8 mouse cellular contexts compared by ENCODE assay signal in the genomic region with DNA sequence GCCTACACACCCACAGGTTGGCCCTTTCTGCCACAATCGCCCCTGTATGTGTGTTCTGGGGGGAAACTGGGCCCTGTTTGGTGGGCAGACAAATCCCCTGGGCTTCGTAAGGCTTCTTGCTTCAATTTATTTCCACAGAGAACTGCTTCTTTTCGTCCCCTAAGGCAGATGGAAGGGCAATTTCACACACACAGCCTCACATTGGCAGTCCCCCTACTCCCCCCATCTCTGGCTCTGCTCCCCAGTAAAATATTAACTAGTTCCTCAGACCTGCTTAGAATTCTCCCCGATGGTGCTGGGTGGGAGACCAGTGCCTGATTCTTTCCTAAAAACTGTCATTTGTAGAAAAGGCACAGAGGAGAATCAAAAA. TPM values are rescaled to one million over a fixed set of nuclear protein-coding genes. Genes with fewer than 3 reads are reported as not detected.
DNase-seq lines count a peak whose midpoint lies in the region; ATAC-seq and TF ChIP-seq lines count a peak whose summit lies in the region.

No protein-coding gene starts in this region.

- H3K4me1 ChIP-seq in embryonic fibroblast, embryonic 13.5 days (ENCODE audit: control insufficient read depth, insufficient read depth, low read length) = peaks cover 26% of the 10 kb centered on the region
- H3K4me1 ChIP-seq in neural tube, embryonic 14.5 days (ENCODE audit: control insufficient read depth, insufficient read depth, low read length) = peaks cover 79% of the 10 kb centered on the region

- TF ChIP-seq CTCF in left cerebral cortex, adult 2 months (IDR thresholded peaks at IDR 0.05) = no peak
- TF ChIP-seq CTCF in embryonic fibroblast, embryonic 13.5 days (IDR thresholded peaks at IDR 0.05; ENCODE audit: borderline replicate concordance, insufficient read depth, low read length) = no peak

- H3K4me3 ChIP-seq in left cerebral cortex, adult 2 months = no peak overlapping the region
- H3K4me3 ChIP-seq in embryonic fibroblast, embryonic 13.5 days (ENCODE audit: insufficient read depth, low read length) = no peak overlapping the region
- H3K4me3 ChIP-seq in neural tube, embryonic 14.5 days (ENCODE audit: low read depth, low read length) = no peak overlapping the region

- intact Hi-C loops in left cerebral cortex, adult 2 months (cut with DNase I) = loop anchor here (2.0 kb wide), 1 partner anchor 29 kb away; no protein-coding TSS in a partner anchor
- intact Hi-C loops in left cerebral cortex, postnatal 25 days (cut with DNase I) = loop anchor here (2.0 kb wide), 2 partner anchors 59 to 67 kb away; no protein-coding TSS in a partner anchor

- H3K36me3 ChIP-seq in neural tube, embryonic 14.5 days (ENCODE audit: control insufficient read depth, insufficient read depth, low read length) = no peaks in the 10 kb centered on the region

- WGBS in neural tube, embryonic 14.5 days = 9% methylated on average over 4 of the region's 4 CpGs

- no peak for ATAC-seq in neural tube, embryonic 14.5 days (ENCODE audit: low read depth)

- no peak for TF ChIP-seq POLR2A in embryonic fibroblast, embryonic 13.5 days (IDR thresholded peaks at IDR 0.05; ENCODE audit: low read depth, low read length)

- peak overlapping the region; percentile 55; the same call in 1 of the 2 replicates for H3K9ac ChIP-seq in neural tube, embryonic 14.5 days (replicated peaks; ENCODE audit: low read depth, low read length)

- no peak for DNase-seq in left cerebral cortex, adult 2 months (ENCODE audit: extremely low spot score in 1 of 2, low spot score in 2 of 2)
- no peak for DNase-seq in left cerebral cortex, postnatal 25 days (ENCODE audit: low spot score in 2 of 2)
- peak; percentile 61 for DNase-seq in kidney, postnatal 10 days
- no peak for DNase-seq in spleen, adult 18-20 months
- no peak for DNase-seq in adrenal gland, postnatal 25 days
- no peak for DNase-seq in thymus, postnatal 25 days

- no peak overlapping the region; the same call in 1 of the 2 replicates for H3K4me2 ChIP-seq in neural tube, embryonic 14.5 days (ENCODE audit: low read depth, low read length)

- H3K9me3 ChIP-seq in neural tube, embryonic 14.5 days (ENCODE audit: control insufficient read depth, low read length) = no peaks in the 10 kb centered on the region

- no peaks in the 10 kb centered on the region for H3K27me3 ChIP-seq in neural tube, embryonic 14.5 days (ENCODE audit: control insufficient read depth, insufficient read depth, low read length)

- peak overlapping the region; percentile 100 for H3K27ac ChIP-seq in left cerebral cortex, adult 2 months
- peak overlapping the region; percentile 97 for H3K27ac ChIP-seq in embryonic fibroblast, embryonic 13.5 days (ENCODE audit: insufficient read depth, low read length)
- H3K27ac ChIP-seq in neural tube, embryonic 14.5 days (ENCODE audit: low read depth, low read length) = peak overlapping the region; percentile 99

RNA-seq across cellular contexts. Expression of gene Zmynd8, which starts 12.9 kb away (rescaled TPM):
- 100 to 1,000 TPM; 182 to 188 TPM for total RNA-seq in left cerebral cortex, adult 2 months (2021)
- total RNA-seq in left cerebral cortex, postnatal 25 days (2021) = 100 to 1,000 TPM; 160 to 162 TPM
- polyA plus RNA-seq in embryonic fibroblast, embryonic 13.5 days (2011; ENCODE audit: insufficient read length, low read depth, missing spikeins) = 65.8 and 66.4 TPM in 2 replicates
- 63.4 and 69.3 TPM in 2 replicates for polyA plus RNA-seq in neural tube, embryonic 14.5 days (2014; fragmentation: Nextera tagmentation; extraction: Ambion mirVana)
- 57.4 and 73.1 TPM in 2 replicates for total RNA-seq in adrenal gland, postnatal 25 days (2021)
